Mouse (Mus musculus) heart, embryonic 11.5 days (tissue): ENCODE measurements around the gene Arrdc5. TPM values are rescaled to one million over a fixed set of nuclear protein-coding genes. Genes with fewer than 3 reads are reported as not detected.
"Not testable (repeated sequence)": the region's sequence is repeated elsewhere in the genome, so short reads cannot be mapped to it uniquely, and the experiment has no call there.

Experiments
- ATAC-seq: fragments of 200-750 bp; cut with Nextera tagmentation; replicated peaks from 2 replicates; pipeline ENCODE4 v1.8.0; 2017; ENCODE audit warnings: moderate library complexity; ENCODE audit not compliant: insufficient number of reproducible peaks, low FRiP score, low TSS enrichment
- H3K27ac ChIP-seq: fragments of 300-500 bp; sonication (generic); 2 replicates; pipeline ENCODE4 v1.5.1; 2014; ENCODE audit warnings: mild to moderate bottlenecking, low read depth, low read length
- H3K27me3 ChIP-seq: fragments of 300-500 bp; sonication (generic); 2 replicates; pipeline ENCODE4 v1.6.1; 2014; ENCODE audit warnings: mild to moderate bottlenecking, low read length, mixed read lengths; ENCODE audit not compliant: control insufficient read depth, insufficient read depth
- H3K36me3 ChIP-seq: fragments of 300-500 bp; sonication (generic); 2 replicates; pipeline ENCODE4 v1.6.1; 2014; ENCODE audit warnings: mild to moderate bottlenecking, low read length, moderate library complexity, mixed read lengths; ENCODE audit not compliant: control insufficient read depth, insufficient read depth
- H3K4me1 ChIP-seq: fragments of 300-500 bp; sonication (generic); 2 replicates; pipeline ENCODE4 v1.6.1; 2014; ENCODE audit warnings: low read length; ENCODE audit not compliant: control insufficient read depth, insufficient read depth
- H3K4me2 ChIP-seq: fragments of 300-500 bp; sonication (generic); 2 replicates; pipeline ENCODE4 v1.6.1; 2014; ENCODE audit warnings: mild to moderate bottlenecking, moderate library complexity
- H3K4me3 ChIP-seq: fragments of 300-500 bp; sonication (generic); 2 replicates; pipeline ENCODE4 v1.5.1; 2014; ENCODE audit warnings: low read depth, low read length
- H3K9ac ChIP-seq: fragments of 300-500 bp; sonication (generic); 2 replicates; pipeline ENCODE4 v1.6.1; 2014; ENCODE audit warnings: mild to moderate bottlenecking, low read depth, low read length, moderate library complexity
- H3K9me3 ChIP-seq: fragments of 300-500 bp; sonication (generic); replicated peaks from 2 replicates; pipeline ENCODE4 v1.6.1; 2016; ENCODE audit warnings: low read length; ENCODE audit not compliant: control insufficient read depth
- WGBS: fragments of 180-500 bp; shearing (Covaris S2); extraction: QIAGEN DNeasy Blood & Tissue Kit; methylation state at CpG from one replicate; pipeline ENCODE4 v1.1.7; 2014; ENCODE audit not compliant: insufficient replicate concordance; 5-methylcytosine and 5-hydroxymethylcytosine counted together
- polyA plus RNA-seq: library from polyadenylated mRNA; unstranded; fragments of >200 nt; fragmentation: Nextera tagmentation; extraction: Ambion mirVana; gene quantifications from 2 replicates; pipeline ENCODE4 v1.2.1, GENCODE M21; 2014

Arrdc5 gene
- polyA plus RNA-seq, 1 experiment from 2014 or later = not detected

DNA sequence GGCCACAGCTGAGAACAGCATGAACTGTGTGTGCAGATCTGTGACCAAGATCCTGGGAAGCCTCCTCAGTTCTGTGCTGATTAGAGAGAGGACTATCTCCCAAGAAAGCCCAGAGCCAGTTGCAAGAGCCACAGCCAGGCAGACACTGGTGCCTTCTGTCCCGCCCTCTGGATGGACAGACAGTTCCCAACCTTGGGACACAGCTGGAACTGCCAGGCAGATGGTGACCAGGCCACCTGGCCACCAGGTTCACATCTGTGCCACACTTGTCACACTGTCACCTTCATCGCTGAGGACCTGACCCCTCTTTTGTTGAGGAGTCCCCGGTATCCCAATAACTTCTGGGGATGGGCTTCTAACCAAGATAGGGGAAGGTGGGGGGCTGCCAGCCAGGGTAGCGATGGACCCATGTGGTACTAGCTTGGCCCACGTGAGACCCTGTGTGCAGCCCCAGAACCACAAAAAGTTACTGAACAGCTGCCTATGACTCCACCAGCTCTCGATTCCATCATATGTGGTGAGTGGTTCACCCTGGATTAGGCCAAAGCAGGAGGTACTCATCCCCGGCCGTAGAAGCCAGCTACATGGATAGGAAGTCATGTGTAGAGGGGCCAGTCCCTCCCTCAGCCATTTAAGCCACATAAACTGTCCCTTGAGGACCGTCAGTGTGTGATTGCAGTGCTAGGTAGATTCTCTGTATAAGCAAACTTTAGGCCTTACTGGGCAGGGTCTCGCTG, 40.6 kb downstream of the Arrdc5 start:
- WGBS = 86% methylated on average over 10 of the region's 10 CpGs
- Histone ChIP-seq H3K27me3 (no peaks in the 10 kb centered on the region), H3K4me3 (no peak overlapping the region), H3K36me3 (peaks cover 11% of the 10 kb centered on the region), H3K4me2 (peak overlapping the region; percentile 27; the same call in 1 of the 2 replicates), H3K27ac (no peak overlapping the region), H3K9ac (peak overlapping the region; percentile 49; the same call in 1 of the 2 replicates), H3K9me3 (no peaks in the 10 kb centered on the region), H3K4me1 (peaks cover 37% of the 10 kb centered on the region)
- ATAC-seq = no peak

DNA sequence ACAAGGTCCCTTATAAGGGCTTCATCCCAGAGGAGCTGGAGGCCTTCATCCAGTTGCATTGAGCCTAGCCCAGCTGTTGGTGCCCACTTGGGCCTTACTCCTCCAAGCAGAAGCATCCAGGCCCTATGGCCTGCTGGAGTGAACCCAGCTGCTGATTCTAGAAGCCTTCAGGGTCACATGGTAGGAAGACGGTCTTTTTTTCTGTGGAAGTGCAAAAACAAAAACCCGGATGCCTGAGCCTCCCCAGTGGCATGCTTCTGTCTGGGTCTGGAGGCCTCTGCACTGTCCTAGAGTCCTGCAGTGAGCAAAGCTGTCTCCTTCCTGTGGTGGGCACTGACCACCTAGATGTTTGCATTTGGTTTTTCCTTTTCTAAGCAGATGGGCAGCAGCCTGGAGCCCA, 41.3 kb downstream of the Arrdc5 start:
- Histone ChIP-seq H3K9ac (peak overlapping the region; percentile 49; the same call in 1 of the 2 replicates), H3K4me2 (peak overlapping the region; percentile 27; the same call in 1 of the 2 replicates), H3K4me1 (peaks cover 37% of the 10 kb centered on the region), H3K36me3 (peaks cover 11% of the 10 kb centered on the region)
- not testable (repeated sequence) for H3K4me3 ChIP-seq, ATAC-seq, H3K27me3 ChIP-seq, H3K27ac ChIP-seq, H3K9me3 ChIP-seq
- WGBS = 67% methylated on average over 2 of the region's 2 CpGs

DNA sequence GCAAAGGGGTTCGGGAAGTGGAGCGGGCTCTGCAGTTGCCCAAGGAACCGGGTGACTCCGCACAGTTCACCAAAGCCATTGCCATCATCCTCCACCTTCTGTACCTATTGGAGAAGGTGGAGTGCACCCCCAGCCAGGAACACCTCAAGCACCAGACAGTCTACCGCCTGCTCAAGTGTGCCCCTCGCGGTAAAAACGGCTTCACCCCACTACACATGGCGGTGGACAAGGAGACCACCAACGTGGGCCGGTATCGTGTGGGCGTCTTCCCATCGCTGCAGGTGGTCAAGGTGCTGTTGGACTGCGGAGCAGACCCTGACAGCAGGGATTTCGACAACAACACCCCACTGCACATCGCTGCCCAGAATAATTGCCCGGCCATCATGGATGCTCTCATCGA, 41.8 kb downstream of the Arrdc5 start:
- H3K4me3 ChIP-seq, ATAC-seq, H3K27ac ChIP-seq, H3K9me3 ChIP-seq, H3K9ac ChIP-seq, H3K27me3 ChIP-seq: not testable (repeated sequence)
- H3K4me1 ChIP-seq = peaks cover 37% of the 10 kb centered on the region
- peaks cover 11% of the 10 kb centered on the region for H3K36me3 ChIP-seq
- WGBS = 86% methylated on average over 19 of the region's 19 CpGs
- peak overlapping the region; percentile 97 for H3K4me2 ChIP-seq

DNA sequence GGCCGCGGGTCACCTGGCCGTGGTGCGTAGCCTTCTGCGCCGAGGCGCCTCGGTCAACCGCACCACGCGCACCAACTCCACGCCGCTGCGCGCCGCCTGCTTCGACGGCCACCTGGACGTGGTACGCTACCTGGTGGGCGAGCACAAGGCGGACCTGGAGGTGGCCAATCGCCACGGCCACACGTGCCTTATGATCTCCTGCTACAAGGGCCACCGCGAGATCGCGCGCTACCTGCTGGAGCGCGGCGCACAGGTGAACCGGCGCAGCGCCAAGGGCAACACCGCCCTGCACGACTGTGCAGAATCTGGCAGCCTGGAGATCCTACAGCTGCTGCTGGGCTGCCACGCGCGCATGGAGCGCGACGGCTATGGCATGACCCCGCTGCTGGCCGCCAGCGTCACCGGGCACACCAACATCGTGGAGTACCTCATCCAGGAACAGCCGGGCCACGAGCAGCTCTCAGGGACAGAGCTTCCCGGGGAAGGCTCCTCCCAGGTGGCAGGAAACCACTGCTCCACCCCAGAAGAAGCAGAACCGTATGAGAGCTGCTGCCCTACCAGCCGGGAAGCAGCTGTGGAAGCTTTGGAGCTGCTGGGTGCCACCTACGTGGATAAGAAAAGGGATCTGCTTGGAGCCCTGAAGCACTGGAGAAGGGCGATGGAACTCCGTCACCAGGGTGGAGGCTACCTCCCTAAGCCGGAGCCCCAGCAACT, 42.7 kb downstream of the Arrdc5 start:
- Histone ChIP-seq H3K4me1 (peaks cover 28% of the 10 kb centered on the region), H3K4me3 (peak overlapping the region; percentile 74), H3K9ac (peak overlapping the region; percentile 74), H3K27me3 (no peaks in the 10 kb centered on the region), H3K36me3 (peaks cover 11% of the 10 kb centered on the region), H3K27ac (no peak overlapping the region), H3K9me3 (no peaks in the 10 kb centered on the region), H3K4me2 (peak overlapping the region; percentile 97)
- ATAC-seq = no peak
- 8% methylated on average over 51 of the region's 58 CpGs for WGBS

DNA sequence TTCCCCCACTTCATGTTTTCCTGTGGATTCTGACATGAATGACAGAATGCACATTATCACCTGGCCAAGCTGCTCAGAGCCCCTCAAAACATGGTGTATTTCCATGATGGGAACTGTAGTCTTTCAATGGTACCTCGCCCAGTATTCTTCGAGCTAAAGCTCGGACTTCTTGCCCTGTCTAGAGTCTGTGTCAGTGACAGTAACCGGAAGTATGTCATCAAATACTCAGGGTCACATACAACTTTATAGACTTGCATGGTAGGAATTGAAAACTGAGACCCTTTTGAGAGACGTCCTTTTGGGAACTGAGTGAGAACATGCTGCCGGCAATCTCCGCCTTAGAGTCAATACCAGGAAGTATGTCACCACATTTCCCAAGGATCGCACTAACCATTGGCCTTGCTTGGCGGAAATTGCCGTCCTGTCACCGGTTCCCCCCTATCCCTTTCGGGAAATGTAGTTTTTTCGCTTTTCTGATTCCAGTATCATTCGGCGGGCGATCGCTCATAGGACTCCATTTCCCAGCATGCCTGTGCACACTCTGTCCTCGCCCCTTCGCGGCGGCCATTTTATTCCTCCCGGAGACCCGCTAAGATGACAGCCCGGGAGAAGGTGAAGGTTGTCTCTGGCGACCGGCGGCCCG, 43.7 kb downstream of the Arrdc5 start, which contains the start of gene Fem1a:
Fem1a (plus strand) TSS at position 572 of the 643 bp plus-strand sequence.
- peak; percentile 89 for ATAC-seq

DNA sequence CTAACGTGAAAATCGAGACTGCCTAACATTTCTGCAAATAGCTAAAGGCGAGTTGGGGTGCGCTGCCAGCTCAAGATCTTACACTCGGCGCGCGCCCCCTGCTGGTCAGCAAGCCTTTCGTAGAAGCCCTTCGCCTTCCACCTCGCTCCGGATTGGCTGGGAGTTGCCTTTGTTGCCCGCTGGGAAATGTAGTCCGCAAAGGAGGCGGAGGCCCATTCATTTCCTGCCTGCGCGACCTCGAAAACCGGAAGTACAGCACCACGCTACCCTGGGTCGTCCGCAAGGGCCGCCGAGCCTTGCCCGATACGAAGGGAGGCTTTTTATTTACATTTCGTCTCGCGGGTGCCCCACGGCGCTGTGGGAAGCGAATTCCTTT, 44.2 kb downstream of the Arrdc5 start:
- peak overlapping the region; percentile 74 for H3K4me3 ChIP-seq
- peak overlapping the region; percentile 94 for H3K27ac ChIP-seq
- ATAC-seq = peak; percentile 90
- H3K4me2 ChIP-seq = peak overlapping the region; percentile 97
- WGBS = under 1% methylated on average over 32 of the region's 32 CpGs
- H3K9me3 ChIP-seq = no peaks in the 10 kb centered on the region
- H3K36me3 ChIP-seq = peaks cover 11% of the 10 kb centered on the region
- no peaks in the 10 kb centered on the region for H3K27me3 ChIP-seq
- peak overlapping the region; percentile 70 for H3K9ac ChIP-seq
- H3K4me1 ChIP-seq = peaks cover 23% of the 10 kb centered on the region

More for the DNA sequence above, 43.7 kb downstream of the Arrdc5 start, which contains the start of gene Fem1a:
- Histone ChIP-seq H3K36me3 (peaks cover 11% of the 10 kb centered on the region), H3K4me1 (peaks cover 27% of the 10 kb centered on the region), H3K4me2 (peak within 1 kb of the TSS; percentile 97), H3K9ac (peak within 1 kb of the TSS; percentile 74), H3K9me3 (no peaks in the 10 kb centered on the region), H3K27ac (peak within 1 kb of the TSS; percentile 94), H3K4me3 (peak within 1 kb of the TSS; percentile 74), H3K27me3 (no peaks in the 10 kb centered on the region)
- under 1% methylated on average over 28 of the region's 28 CpGs for WGBS

DNA sequence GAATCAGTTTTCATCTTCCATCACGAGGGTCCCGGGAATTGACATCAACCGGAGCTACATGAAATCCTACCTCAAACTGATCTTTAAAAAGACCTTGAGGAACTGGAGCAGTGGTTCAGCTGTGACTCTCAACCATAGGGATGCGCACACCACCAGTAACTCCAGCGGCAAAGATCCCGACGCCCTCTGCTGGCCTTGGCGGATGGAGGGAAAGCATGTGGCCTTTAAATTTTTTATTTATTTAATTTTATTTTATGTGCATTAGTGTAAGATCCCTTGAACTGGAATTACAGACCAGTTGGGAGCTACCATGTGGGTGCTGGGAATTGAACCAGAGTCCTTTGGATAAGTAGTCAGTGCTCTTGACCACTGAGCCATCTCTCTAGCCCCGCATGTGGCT, 44.7 kb downstream of the Arrdc5 start:
- peak overlapping the region; percentile 39 for H3K4me2 ChIP-seq

DNA sequence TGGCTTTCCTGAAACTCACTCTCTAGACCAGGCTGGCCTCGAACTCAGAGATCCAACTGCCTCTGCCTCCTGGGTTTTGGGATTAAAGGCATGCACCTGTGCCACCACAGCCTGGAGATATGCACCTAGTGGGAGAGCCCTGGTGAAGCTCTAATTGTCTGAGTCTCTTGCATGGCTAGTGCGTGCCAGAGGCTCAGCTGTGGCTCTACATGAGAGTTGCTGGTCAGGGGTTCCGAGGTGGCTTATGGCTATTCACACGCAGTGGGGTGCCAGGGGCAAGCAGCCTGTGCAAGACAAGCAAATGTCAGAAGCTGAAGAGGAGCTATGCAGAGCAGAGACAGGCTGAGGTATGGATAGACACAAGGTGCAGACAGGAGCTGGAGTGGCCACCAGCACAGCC, 45.4 kb downstream of the Arrdc5 start:
- Histone ChIP-seq H3K4me2 (no peak overlapping the region), H3K36me3 (peaks cover 7% of the 10 kb centered on the region), H3K9ac (no peak overlapping the region), H3K9me3 (no peaks in the 10 kb centered on the region), H3K4me1 (peaks cover 18% of the 10 kb centered on the region), H3K27ac (no peak overlapping the region), H3K4me3 (no peak overlapping the region), H3K27me3 (no peaks in the 10 kb centered on the region)
- WGBS = 83% methylated on average over 4 of the region's 4 CpGs
- no peak for ATAC-seq

More for the DNA sequence above, 44.7 kb downstream of the Arrdc5 start:
- peak overlapping the region; percentile 74; the same call in 1 of the 2 replicates for H3K4me3 ChIP-seq
- peaks cover 11% of the 10 kb centered on the region for H3K36me3 ChIP-seq
- H3K27ac ChIP-seq = 0 out of 2 replicates have a peak overlapping the region, but pooled peaks have one; percentile 94
- no peak for ATAC-seq
- peaks cover 23% of the 10 kb centered on the region for H3K4me1 ChIP-seq
- H3K9ac ChIP-seq = no peak overlapping the region
- no peaks in the 10 kb centered on the region for H3K9me3 ChIP-seq
- no peaks in the 10 kb centered on the region for H3K27me3 ChIP-seq
- 16% methylated on average over 9 of the region's 9 CpGs for WGBS
